Mouse (Mus musculus) E14TG2a.4 (cell line): ENCODE measurements around the gene Sh3bp1.

Experiments
- CTCF ChIP-seq: conservative IDR thresholded peaks from 2 replicates; pipeline ENCODE4 v1.5.1; 2014; ENCODE audit warnings: low read length
- NANOG ChIP-seq: IDR thresholded peaks from 2 replicates; pipeline ENCODE4 v1.6.1; 2014; ENCODE audit warnings: borderline replicate concordance, low read length, mixed read lengths
- POU5F1 ChIP-seq: IDR thresholded peaks from 2 replicates; pipeline ENCODE4 v1.6.1; 2014; ENCODE audit warnings: low read length, borderline replicate concordance

DNA sequence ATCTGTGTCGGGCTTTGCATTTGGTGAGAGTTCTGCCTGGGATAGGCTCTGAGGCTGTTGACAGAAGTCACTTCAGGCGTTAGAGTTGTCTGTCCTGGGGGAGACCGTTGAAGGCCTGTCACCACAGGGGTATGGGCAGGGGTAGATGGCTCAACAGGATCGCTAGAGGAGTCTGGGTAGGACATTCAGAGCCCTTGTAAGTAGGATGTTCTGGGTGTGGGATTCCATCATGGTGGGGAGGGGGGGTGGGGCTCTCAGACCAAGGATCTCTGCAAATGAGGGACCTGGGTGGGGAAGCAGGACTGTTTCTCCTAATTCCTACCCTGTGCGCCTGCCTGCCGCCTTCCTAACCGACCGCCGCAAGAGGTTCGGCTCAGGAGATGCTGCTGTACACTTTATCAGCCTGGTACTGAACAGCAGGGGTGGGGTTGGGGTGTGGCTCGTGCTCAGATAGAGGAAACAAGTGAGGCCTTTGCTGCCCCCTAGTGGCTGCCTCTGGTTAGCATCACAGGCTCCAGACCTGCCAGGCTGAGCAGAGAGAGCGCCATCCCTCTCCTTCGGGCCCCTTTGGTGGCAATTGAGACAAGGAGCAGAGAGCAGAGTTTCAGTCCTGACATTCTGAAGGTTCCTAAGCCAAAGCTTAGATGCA lies 47.9 kb upstream of the Sh3bp1 start:
- TF ChIP-seq CTCF (peak; percentile 44), NANOG (no peak), POU5F1 (no peak)
